Mouse (Mus musculus) limb, embryonic 14.5 days (tissue): ENCODE data around the gene Col15a1. TPM values are rescaled to one million over a fixed set of nuclear protein-coding genes. Genes with fewer than 3 reads are reported as not detected.

Source experiments
- ATAC-seq: fragments of 200-750 bp; cut with Nextera tagmentation; 2 replicates; pipeline ENCODE4 v1.8.0; 2017; ENCODE audit warnings: low read depth, moderate number of reproducible peaks, moderate TSS enrichment; ENCODE audit not compliant: low FRiP score
- DNase-seq: peaks from one replicate; pipeline ENCODE4 v3.0.0-alpha.2; 2015; ENCODE audit warnings: low spot score
- H3K27ac ChIP-seq: fragments of 300-500 bp; sonication (generic); replicated peaks from 2 replicates; pipeline ENCODE4 v1.5.1; 2014; ENCODE audit warnings: low read depth, mild to moderate bottlenecking, low read length, moderate library complexity, mixed read lengths
- H3K27me3 ChIP-seq: fragments of 300-500 bp; sonication (generic); 2 replicates; pipeline ENCODE4 v1.6.1; 2014; ENCODE audit warnings: low read length, mixed read lengths; ENCODE audit not compliant: control insufficient read depth, insufficient read depth
- H3K36me3 ChIP-seq: fragments of 300-500 bp; sonication (generic); 2 replicates; pipeline ENCODE4 v1.6.1; 2014; ENCODE audit warnings: mild to moderate bottlenecking, low read length, moderate library complexity, mixed read lengths; ENCODE audit not compliant: control insufficient read depth, insufficient read depth
- H3K4me1 ChIP-seq: fragments of 300-500 bp; sonication (generic); 2 replicates; pipeline ENCODE4 v1.6.1; 2014; ENCODE audit warnings: antibody characterized with exemption, low read length, mixed read lengths; ENCODE audit not compliant: control insufficient read depth, insufficient read depth
- H3K4me2 ChIP-seq: fragments of 300-500 bp; sonication (generic); replicated peaks from 2 replicates; pipeline ENCODE4 v1.6.1; 2014; ENCODE audit warnings: low read depth, mild to moderate bottlenecking, low read length, moderate library complexity; ENCODE audit not compliant: severe bottlenecking
- H3K4me3 ChIP-seq: fragments of 300-500 bp; sonication (generic); replicated peaks from 2 replicates; pipeline ENCODE4 v1.5.1; 2014; ENCODE audit warnings: low read length
- H3K9ac ChIP-seq: fragments of 300-500 bp; sonication (generic); 2 replicates; pipeline ENCODE4 v1.6.1; 2014; ENCODE audit warnings: mild to moderate bottlenecking, low read depth, low read length, moderate library complexity; ENCODE audit not compliant: severe bottlenecking
- H3K9me3 ChIP-seq: fragments of 300-500 bp; sonication (generic); 2 replicates; pipeline ENCODE4 v1.6.1; 2016; ENCODE audit warnings: low read length; ENCODE audit not compliant: control insufficient read depth
- POLR2A ChIP-seq: fragments of 200-500 bp; IDR thresholded peaks from 2 replicates; pipeline ENCODE4 v1.8.0; 2012; ENCODE audit warnings: inconsistent platforms, mild to moderate bottlenecking, moderate library complexity, borderline replicate concordance; ENCODE audit not compliant: insufficient read depth, insufficient read length; ENCODE audit errors: extremely low read depth
- WGBS: fragments of 180-500 bp; shearing (Covaris S2); extraction: QIAGEN DNeasy Blood & Tissue Kit; methylation state at CpG from one replicate; pipeline ENCODE4 v1.1.7; 2014; 5-methylcytosine and 5-hydroxymethylcytosine counted together
- polyA plus RNA-seq, 2 experiments: library from polyadenylated mRNA; depleted of rRNA in 1 of 2; stranded (reverse) in 1 of 2; unstranded in 1 of 2; fragments of >200 nt; fragmentation: Nextera tagmentation in 1 of 2; extraction: Ambion mirVana in 1 of 2; gene quantifications; 2 replicates each; pipeline versions ENCODE4 v1.2.1 to v1.2.3; 2012 to 2014

Gene Col15a1
- polyA plus RNA-seq, 2 experiments = 30.6 to 86.3 TPM

GRCm38 (mm10) chr4:47280126-47280525 lies 72.2 kb downstream of the Col15a1 start:
- no peak for ATAC-seq
- no peak for TF ChIP-seq POLR2A
- Histone ChIP-seq H3K4me3 (no peak overlapping the region), H3K4me2 (no peak overlapping the region), H3K4me1 (peaks cover 3% of the 10 kb centered on the region; the same call in 1 of the 2 replicates), H3K9me3 (no peaks in the 10 kb centered on the region), H3K36me3 (no peaks in the 10 kb centered on the region), H3K9ac (no peak overlapping the region), H3K27ac (no peak overlapping the region), H3K27me3 (no peaks in the 10 kb centered on the region)
- 89% methylated on average over 5 of the region's 5 CpGs for WGBS
- no peak for DNase-seq

GRCm38 (mm10) chr4:47281920-47282682 lies 74.1 kb downstream of the Col15a1 start:
- no peak for DNase-seq
- H3K36me3 ChIP-seq = no peaks in the 10 kb centered on the region
- no peak overlapping the region for H3K4me3 ChIP-seq
- no peak overlapping the region for H3K27ac ChIP-seq
- no peaks in the 10 kb centered on the region for H3K27me3 ChIP-seq
- no peak overlapping the region for H3K4me2 ChIP-seq
- H3K9me3 ChIP-seq = no peaks in the 10 kb centered on the region
- ATAC-seq = no peak
- peaks cover 3% of the 10 kb centered on the region; the same call in 1 of the 2 replicates for H3K4me1 ChIP-seq
- TF ChIP-seq POLR2A = no peak
- 75% methylated on average over 6 of the region's 6 CpGs for WGBS
- no peak overlapping the region for H3K9ac ChIP-seq

GRCm38 (mm10) chr4:47284311-47284710 lies 76.3 kb downstream of the Col15a1 start:
- H3K27me3 ChIP-seq = no peaks in the 10 kb centered on the region
- H3K9me3 ChIP-seq = no peaks in the 10 kb centered on the region
- ATAC-seq = no peak
- no peaks in the 10 kb centered on the region for H3K36me3 ChIP-seq
- WGBS = 68% methylated on average over 6 of the region's 6 CpGs
- no peak for DNase-seq
- H3K9ac ChIP-seq = no peak overlapping the region
- H3K27ac ChIP-seq = no peak overlapping the region
- no peak overlapping the region for H3K4me3 ChIP-seq
- H3K4me1 ChIP-seq = no peaks in the 10 kb centered on the region
- no peak overlapping the region for H3K4me2 ChIP-seq
- no peak for TF ChIP-seq POLR2A

- Histone ChIP-seq H3K27ac (no peak overlapping the region), H3K4me3 (no peak overlapping the region), H3K4me1 (no peaks in the 10 kb centered on the region), H3K36me3 (no peaks in the 10 kb centered on the region), H3K27me3 (no peaks in the 10 kb centered on the region), H3K4me2 (no peak overlapping the region), H3K9me3 (no peaks in the 10 kb centered on the region), H3K9ac (no peak overlapping the region)
- ATAC-seq (no peak), DNase-seq (peak; percentile 63)
- 32% methylated on average over 9 of the region's 9 CpGs for WGBS
- no peak for TF ChIP-seq POLR2A
Observed at GRCm38 (mm10) chr4:47284874-47285273, 76.9 kb downstream of the Col15a1 start.

- no peaks in the 10 kb centered on the region for H3K9me3 ChIP-seq
- DNase-seq = no peak
- no peaks in the 10 kb centered on the region for H3K27me3 ChIP-seq
- H3K36me3 ChIP-seq = no peaks in the 10 kb centered on the region
- 91% methylated on average over 3 of the region's 3 CpGs for WGBS
- ATAC-seq = no peak
- H3K4me3 ChIP-seq = no peak overlapping the region
- H3K9ac ChIP-seq = no peak overlapping the region
- H3K4me1 ChIP-seq = no peaks in the 10 kb centered on the region
- H3K4me2 ChIP-seq = no peak overlapping the region
- no peak for TF ChIP-seq POLR2A
- no peak overlapping the region for H3K27ac ChIP-seq
Observed at GRCm38 (mm10) chr4:47286599-47287147, 78.7 kb downstream of the Col15a1 start.
